Mouse (Mus musculus) heart, embryonic 13.5 days (tissue): ENCODE results near the gene Slc10a7. TPM values are rescaled to one million over a fixed set of nuclear protein-coding genes. Genes with fewer than 3 reads are reported as not detected.

Experiments
- ATAC-seq: fragments of 200-750 bp; cut with Nextera tagmentation; 2 replicates; pipeline ENCODE4 v1.8.0; 2017; ENCODE audit warnings: moderate TSS enrichment; ENCODE audit not compliant: insufficient number of reproducible peaks, low FRiP score, low TSS enrichment; ENCODE audit errors: extremely low read depth
- H3K27ac ChIP-seq: fragments of 300-500 bp; sonication (generic); replicated peaks from 2 replicates; pipeline ENCODE4 v1.5.1; 2015; ENCODE audit warnings: moderate library complexity, mild to moderate bottlenecking, inconsistent platforms
- H3K27me3 ChIP-seq: fragments of 300-500 bp; sonication (generic); replicated peaks from 2 replicates; pipeline ENCODE4 v1.6.1; 2015; ENCODE audit warnings: mild to moderate bottlenecking, inconsistent platforms
- H3K36me3 ChIP-seq: fragments of 300-500 bp; sonication (generic); 2 replicates; pipeline ENCODE4 v1.6.1; 2015; ENCODE audit warnings: mild to moderate bottlenecking, inconsistent platforms
- H3K4me1 ChIP-seq: fragments of 300-500 bp; sonication (generic); 2 replicates; pipeline ENCODE4 v1.6.1; 2015; ENCODE audit warnings: inconsistent platforms
- H3K4me2 ChIP-seq: fragments of 300-500 bp; sonication (generic); 2 replicates; pipeline ENCODE4 v1.6.1; 2015; ENCODE audit warnings: inconsistent platforms, mild to moderate bottlenecking, moderate library complexity
- H3K4me3 ChIP-seq: fragments of 300-500 bp; sonication (generic); 2 replicates; pipeline ENCODE4 v1.5.1; 2015; ENCODE audit warnings: moderate library complexity, mild to moderate bottlenecking, inconsistent platforms
- H3K9ac ChIP-seq: fragments of 300-500 bp; sonication (generic); 2 replicates; pipeline ENCODE4 v1.6.1; 2015; ENCODE audit warnings: inconsistent platforms, mild to moderate bottlenecking, moderate library complexity
- H3K9me3 ChIP-seq: fragments of 300-500 bp; sonication (generic); 2 replicates; pipeline ENCODE4 v1.6.1; 2016; ENCODE audit warnings: inconsistent platforms
- WGBS: fragments of 180-500 bp; shearing (Covaris S2); methylation state at CpG from one replicate; pipeline ENCODE4 v1.1.7; 2015; ENCODE audit warnings: mixed read lengths; 5-methylcytosine and 5-hydroxymethylcytosine counted together
- polyA plus RNA-seq: library from polyadenylated mRNA; unstranded; fragments of >200 nt; fragmentation: Nextera tagmentation; extraction: Ambion mirVana; gene quantifications from 2 replicates; pipeline ENCODE4 v1.2.1, GENCODE M21; 2015

The Slc10a7 gene
- polyA plus RNA-seq, 1 experiment from 2014 or later = 10.5 TPM

GRCm38 (mm10) chr8:78584011-78584776, 75.0 kb downstream of the Slc10a7 start:
- Histone ChIP-seq H3K27me3 (no peaks in the 10 kb centered on the region), H3K9ac (no peak overlapping the region), H3K36me3 (no peaks in the 10 kb centered on the region), H3K4me3 (no peak overlapping the region), H3K4me1 (peaks cover 19% of the 10 kb centered on the region), H3K27ac (peak overlapping the region; percentile 48), H3K9me3 (no peaks in the 10 kb centered on the region), H3K4me2 (no peak overlapping the region)
- no peak for ATAC-seq
- 70% methylated on average over 5 of the region's 5 CpGs for WGBS

- no peak overlapping the region for H3K4me2 ChIP-seq
- ATAC-seq = no peak; the same call in 1 of the 2 replicates
- H3K27me3 ChIP-seq = no peaks in the 10 kb centered on the region
- no peak overlapping the region for H3K9ac ChIP-seq
- no peaks in the 10 kb centered on the region for H3K36me3 ChIP-seq
- peaks cover 19% of the 10 kb centered on the region for H3K4me1 ChIP-seq
- H3K27ac ChIP-seq = peak overlapping the region; percentile 64
- 27% methylated on average over 3 of the region's 3 CpGs for WGBS
- H3K4me3 ChIP-seq = no peak overlapping the region
- no peaks in the 10 kb centered on the region for H3K9me3 ChIP-seq
These were observed 75.7 kb downstream of the Slc10a7 start for GRCm38 (mm10) chr8:78584863-78585262.

- WGBS = 29% methylated on average over 6 of the region's 6 CpGs
These were observed 86.3 kb downstream of the Slc10a7 start for GRCm38 (mm10) chr8:78595481-78595908.

GRCm38 (mm10) chr8:78598237-78598636, 89.1 kb downstream of the Slc10a7 start:
- Histone ChIP-seq H3K27ac (no peak overlapping the region), H3K27me3 (no peaks in the 10 kb centered on the region), H3K9ac (no peak overlapping the region), H3K4me2 (no peak overlapping the region), H3K36me3 (no peaks in the 10 kb centered on the region), H3K9me3 (no peaks in the 10 kb centered on the region), H3K4me1 (peaks cover 44% of the 10 kb centered on the region), H3K4me3 (no peak overlapping the region)
- peak; percentile 53; the same call in 1 of the 2 replicates for ATAC-seq
- 20% methylated on average over 3 of the region's 3 CpGs for WGBS

More at GRCm38 (mm10) chr8:78595481-78595908, 86.3 kb downstream of the Slc10a7 start:
- Histone ChIP-seq H3K9me3 (no peaks in the 10 kb centered on the region), H3K27me3 (no peaks in the 10 kb centered on the region), H3K4me1 (peaks cover 34% of the 10 kb centered on the region), H3K4me3 (no peak overlapping the region), H3K9ac (0 out of 2 replicates have a peak overlapping the region, but pooled peaks have one; percentile 19), H3K4me2 (no peak overlapping the region), H3K36me3 (no peaks in the 10 kb centered on the region), H3K27ac (no peak overlapping the region)
- no peak for ATAC-seq

GRCm38 (mm10) chr8:78603084-78603483, 93.9 kb downstream of the Slc10a7 start:
- no peak overlapping the region for H3K4me2 ChIP-seq
- H3K4me3 ChIP-seq = no peak overlapping the region
- peaks cover 20% of the 10 kb centered on the region for H3K36me3 ChIP-seq
- H3K27me3 ChIP-seq = no peaks in the 10 kb centered on the region
- 0 out of 2 replicates have a peak, but pooled peaks cover 4% of the 10 kb centered on the region for H3K9me3 ChIP-seq
- H3K27ac ChIP-seq = no peak overlapping the region
- ATAC-seq = no peak
- 95% methylated on average over 5 of the region's 5 CpGs for WGBS
- H3K9ac ChIP-seq = no peak overlapping the region
- H3K4me1 ChIP-seq = peaks cover 25% of the 10 kb centered on the region

GRCm38 (mm10) chr8:78604426-78604825, 95.3 kb downstream of the Slc10a7 start:
- Histone ChIP-seq H3K4me1 (peaks cover 25% of the 10 kb centered on the region), H3K36me3 (peaks cover 22% of the 10 kb centered on the region), H3K27ac (no peak overlapping the region), H3K4me3 (no peak overlapping the region), H3K9ac (no peak overlapping the region), H3K4me2 (no peak overlapping the region), H3K9me3 (0 out of 2 replicates have a peak, but pooled peaks cover 4% of the 10 kb centered on the region), H3K27me3 (no peaks in the 10 kb centered on the region)
- whole genome bisulfite sequencing = 92% methylated on average over 9 of the region's 9 CpGs
- no peak for ATAC-seq

GRCm38 (mm10) chr8:78609301-78609700, 100.2 kb downstream of the Slc10a7 start:
- Histone ChIP-seq H3K27ac (no peak overlapping the region), H3K27me3 (no peaks in the 10 kb centered on the region), H3K4me3 (no peak overlapping the region), H3K9ac (no peak overlapping the region), H3K4me1 (peaks cover 6% of the 10 kb centered on the region), H3K36me3 (peaks cover 20% of the 10 kb centered on the region), H3K4me2 (no peak overlapping the region), H3K9me3 (0 out of 2 replicates have a peak, but pooled peaks cover 4% of the 10 kb centered on the region)
- ATAC-seq = no peak
- 55% methylated on average over 10 of the region's 10 CpGs for WGBS

GRCm38 (mm10) chr8:78611019-78611418, 101.9 kb downstream of the Slc10a7 start:
- no peak for ATAC-seq
- Histone ChIP-seq H3K27ac (no peak overlapping the region), H3K9me3 (0 out of 2 replicates have a peak, but pooled peaks cover 4% of the 10 kb centered on the region), H3K4me2 (no peak overlapping the region), H3K4me1 (peaks cover 6% of the 10 kb centered on the region), H3K9ac (no peak overlapping the region), H3K36me3 (peaks cover 12% of the 10 kb centered on the region), H3K27me3 (no peaks in the 10 kb centered on the region), H3K4me3 (no peak overlapping the region)
- 85% methylated on average over 6 of the region's 6 CpGs for WGBS

- H3K9ac ChIP-seq = no peak overlapping the region
- WGBS = 72% methylated on average over 4 of the region's 4 CpGs
- ATAC-seq = no peak
- H3K27ac ChIP-seq = peak overlapping the region; percentile 16; the same call in 1 of the 2 replicates
- H3K4me3 ChIP-seq = no peak overlapping the region
- H3K9me3 ChIP-seq = 0 out of 2 replicates have a peak, but pooled peaks cover 2% of the 10 kb centered on the region
- no peaks in the 10 kb centered on the region for H3K27me3 ChIP-seq
- peaks cover 21% of the 10 kb centered on the region for H3K4me1 ChIP-seq
- H3K36me3 ChIP-seq = peaks cover under 1% of the 10 kb centered on the region; the same call in 1 of the 2 replicates
- H3K4me2 ChIP-seq = no peak overlapping the region
These were observed 113.2 kb downstream of the Slc10a7 start for GRCm38 (mm10) chr8:78622362-78622761.

- WGBS = 79% methylated on average over 5 of the region's 5 CpGs
- Histone ChIP-seq H3K36me3 (no peaks in the 10 kb centered on the region), H3K9ac (no peak overlapping the region), H3K4me1 (peaks cover 24% of the 10 kb centered on the region), H3K4me2 (no peak overlapping the region), H3K4me3 (no peak overlapping the region), H3K27ac (no peak overlapping the region), H3K27me3 (no peaks in the 10 kb centered on the region), H3K9me3 (no peaks in the 10 kb centered on the region)
- no peak for ATAC-seq
These were observed 114.8 kb downstream of the Slc10a7 start for GRCm38 (mm10) chr8:78623972-78624371.

- Histone ChIP-seq H3K4me3 (no peak overlapping the region), H3K27me3 (no peaks in the 10 kb centered on the region), H3K9me3 (no peaks in the 10 kb centered on the region), H3K27ac (no peak overlapping the region), H3K4me1 (peaks cover 33% of the 10 kb centered on the region), H3K4me2 (no peak overlapping the region), H3K36me3 (no peaks in the 10 kb centered on the region), H3K9ac (no peak overlapping the region)
- ATAC-seq = no peak
- WGBS = 33% methylated on average over 12 of the region's 12 CpGs
These were observed 115.7 kb downstream of the Slc10a7 start for GRCm38 (mm10) chr8:78624738-78625442.
